Mouse (Mus musculus): ENCODE data around the gene Txlna. TPM values are rescaled to one million over a fixed set of nuclear protein-coding genes. Genes with fewer than 3 reads are reported as not detected.

The Txlna gene
- polyA plus RNA-seq, 1 experiment from 2014 or later: 47.0 TPM

Small RNA genes lying within 50 kb of the gene (microRNA-seq; reads per million reads assigned to microRNA genes)
- 1.6 reads per million for gene Mir7016

Other genes with a start within 250 kb of the Txlna start
- gene Zbtb8b, start 200.2 kb downstream of the Txlna start, polyA plus RNA-seq (2015; fragmentation: Nextera tagmentation; extraction: Ambion mirVana): 6.3 and 7.2 TPM in 2 replicates
- gene Bsdc1, start 179.5 kb downstream of the Txlna start, polyA plus RNA-seq (2015; fragmentation: Nextera tagmentation; extraction: Ambion mirVana): 25.0 and 26.2 TPM in 2 replicates
- not detected in 2 replicates for gene Tssk3, start 150.0 kb downstream of the Txlna start, polyA plus RNA-seq (2015; fragmentation: Nextera tagmentation; extraction: Ambion mirVana)
- not detected in 2 replicates for gene Fam229a, start 149.9 kb downstream of the Txlna start, polyA plus RNA-seq (2015; fragmentation: Nextera tagmentation; extraction: Ambion mirVana)
- 262 and 287 TPM in 2 replicates for gene Marcksl1, start 127.5 kb downstream of the Txlna start, polyA plus RNA-seq (2015; fragmentation: Nextera tagmentation; extraction: Ambion mirVana)
- 123 and 139 TPM in 2 replicates for gene Hdac1, start 98.4 kb downstream of the Txlna start, polyA plus RNA-seq (2015; fragmentation: Nextera tagmentation; extraction: Ambion mirVana)
- gene Lck, start 67.4 kb downstream of the Txlna start, polyA plus RNA-seq (2015; fragmentation: Nextera tagmentation; extraction: Ambion mirVana): 45.9 and 121 TPM in 2 replicates
- 5.1 and 5.7 TPM in 2 replicates for gene Fam167b, start 62.5 kb downstream of the Txlna start, polyA plus RNA-seq (2015; fragmentation: Nextera tagmentation; extraction: Ambion mirVana)
- 178 and 180 TPM in 2 replicates for gene Eif3i, start 40.4 kb downstream of the Txlna start, polyA plus RNA-seq (2015; fragmentation: Nextera tagmentation; extraction: Ambion mirVana)
- gene Tmem234, start 40.4 kb downstream of the Txlna start, polyA plus RNA-seq (2015; fragmentation: Nextera tagmentation; extraction: Ambion mirVana): 148 and 152 TPM in 2 replicates
- 1.8 and 2.7 TPM in 2 replicates for gene Dcdc2b, start 26.8 kb downstream of the Txlna start, polyA plus RNA-seq (2015; fragmentation: Nextera tagmentation; extraction: Ambion mirVana)
- gene Iqcc, start 22.0 kb downstream of the Txlna start, polyA plus RNA-seq (2015; fragmentation: Nextera tagmentation; extraction: Ambion mirVana): 22.7 and 22.9 TPM in 2 replicates
- gene Ccdc28b, start 17.1 kb downstream of the Txlna start, polyA plus RNA-seq (2015; fragmentation: Nextera tagmentation; extraction: Ambion mirVana): 50.9 and 55.0 TPM in 2 replicates
- gene Kpna6, start 31.7 kb upstream of the Txlna start, polyA plus RNA-seq (2015; fragmentation: Nextera tagmentation; extraction: Ambion mirVana): 16.1 and 18.0 TPM in 2 replicates
- gene Tmem39b, start 55.8 kb upstream of the Txlna start, polyA plus RNA-seq (2015; fragmentation: Nextera tagmentation; extraction: Ambion mirVana): 6.2 and 6.6 TPM in 2 replicates
- gene Khdrbs1, start 101.2 kb upstream of the Txlna start, polyA plus RNA-seq (2015; fragmentation: Nextera tagmentation; extraction: Ambion mirVana): 63.4 and 65.8 TPM in 2 replicates
- 352 and 364 TPM in 2 replicates for gene Ptp4a2, start 170.2 kb upstream of the Txlna start, polyA plus RNA-seq (2015; fragmentation: Nextera tagmentation; extraction: Ambion mirVana)

All from heart, embryonic 16.5 days (tissue).